Mouse (Mus musculus) liver, adult 2 months (tissue): ENCODE measurements around the gene Apobec3. TPM values are rescaled to one million over a fixed set of nuclear protein-coding genes. Genes with fewer than 3 reads are reported as not detected.

Source experiments
- DNase-seq: peaks from one replicate; pipeline ENCODE4 v3.0.0-alpha.2; 2011; ENCODE audit warnings: low read depth, low spot score; ENCODE audit errors: extremely low read depth
- H3K27ac ChIP-seq: fragments of 200-500 bp; replicated peaks from 2 replicates; pipeline ENCODE4 v1.5.1; 2012; ENCODE audit warnings: low read depth, mild to moderate bottlenecking, control low read depth, inconsistent platforms, low read length; ENCODE audit not compliant: insufficient read depth
- H3K27me3 ChIP-seq: fragments of 200-500 bp; 2 replicates; pipeline ENCODE4 v1.6.1; 2012; ENCODE audit warnings: mild to moderate bottlenecking, moderate library complexity, low read length, inconsistent platforms; ENCODE audit not compliant: control insufficient read depth, insufficient read depth
- H3K36me3 ChIP-seq: fragments of 200-500 bp; 2 replicates; pipeline ENCODE4 v1.6.1; 2012; ENCODE audit warnings: low read length, inconsistent platforms; ENCODE audit not compliant: control insufficient read depth, insufficient read depth
- H3K4me1 ChIP-seq: fragments of 200-500 bp; 2 replicates; pipeline ENCODE4 v1.6.1; 2011; ENCODE audit warnings: low read length; ENCODE audit not compliant: control insufficient read depth, insufficient read depth
- H3K4me3 ChIP-seq: fragments of 200-500 bp; 2 replicates; pipeline ENCODE4 v1.5.1; 2011; ENCODE audit warnings: low read depth, mild to moderate bottlenecking, control low read depth, low read length, moderate library complexity; ENCODE audit not compliant: insufficient read depth
- H3K79me2 ChIP-seq: fragments of 200-500 bp; 2 replicates; pipeline ENCODE4 v1.6.1; 2012; ENCODE audit warnings: inconsistent platforms, mild to moderate bottlenecking, low read length, moderate library complexity; ENCODE audit not compliant: control insufficient read depth, insufficient read depth
- H3K9ac ChIP-seq: fragments of 200-500 bp; 2 replicates; pipeline ENCODE4 v1.6.1; 2012; ENCODE audit warnings: low read depth, mild to moderate bottlenecking, control low read depth, inconsistent platforms, low read length
- CTCF ChIP-seq: fragments of 200-500 bp; IDR thresholded peaks from 2 replicates; pipeline ENCODE4 v1.5.1; 2011; ENCODE audit warnings: low read depth, low read length, control low read depth
- POLR2A ChIP-seq: fragments of 200-500 bp; IDR thresholded peaks from 2 replicates; pipeline ENCODE4 v1.6.1; 2011; ENCODE audit warnings: low read length, control low read depth; ENCODE audit not compliant: insufficient read depth; ENCODE audit errors: extremely low read depth
- WGBS: fragments of 180-500 bp; shearing (Covaris S2); methylation state at CpG from one replicate; pipeline ENCODE4 v1.1.7; 2018; 5-methylcytosine and 5-hydroxymethylcytosine counted together
- polyA plus RNA-seq: library from polyadenylated mRNA; depleted of rRNA; stranded (reverse); fragments of >200 nt; gene quantifications from 2 replicates; pipeline ENCODE4 v1.2.3, GENCODE M21; 2012
- total RNA-seq: library from RNA; depleted of rRNA; stranded (reverse); fragments of >200 nt; gene quantifications from 2 replicates; pipeline ENCODE4 v1.2.3, GENCODE M21; 2014

Gene Apobec3
- total and polyA plus RNA-seq, 2 experiments = 2.4 to 2.6 TPM

GRCm38 (mm10) chr15:79933052-79933669 lies 41.7 kb downstream of the Apobec3 start:
- TF ChIP-seq POLR2A (no peak), CTCF (no peak)
- H3K4me1 ChIP-seq = 0 out of 2 replicates have a peak, but pooled peaks cover 2% of the 10 kb centered on the region
- H3K79me2 ChIP-seq = no peaks in the 10 kb centered on the region
- H3K27ac ChIP-seq = no peak overlapping the region
- H3K27me3 ChIP-seq = peaks cover 4% of the 10 kb centered on the region; the same call in 1 of the 2 replicates
- 9% methylated on average over 22 of the region's 22 CpGs for WGBS
- DNase-seq = no peak
- no peaks in the 10 kb centered on the region for H3K36me3 ChIP-seq
- H3K4me3 ChIP-seq = no peak overlapping the region
- H3K9ac ChIP-seq = no peak overlapping the region

GRCm38 (mm10) chr15:79933670-79934514 lies 42.4 kb downstream of the Apobec3 start:
- Histone ChIP-seq H3K27me3 (peaks cover 4% of the 10 kb centered on the region; the same call in 1 of the 2 replicates), H3K36me3 (no peaks in the 10 kb centered on the region)

GRCm38 (mm10) chr15:79934776-79935175 lies 43.3 kb downstream of the Apobec3 start:
- DNase-seq = no peak
- H3K4me1 ChIP-seq = no peaks in the 10 kb centered on the region
- H3K27ac ChIP-seq = no peak overlapping the region
- H3K79me2 ChIP-seq = no peaks in the 10 kb centered on the region
- no peak overlapping the region for H3K4me3 ChIP-seq
- peaks cover 4% of the 10 kb centered on the region; the same call in 1 of the 2 replicates for H3K27me3 ChIP-seq
- no peak overlapping the region for H3K9ac ChIP-seq
- H3K36me3 ChIP-seq = no peaks in the 10 kb centered on the region
- TF ChIP-seq CTCF (no peak), POLR2A (no peak)
- 16% methylated on average over 9 of the region's 10 CpGs for WGBS

More at GRCm38 (mm10) chr15:79933670-79934514, 42.4 kb downstream of the Apobec3 start:
- 9% methylated on average over 22 of the region's 22 CpGs for WGBS
- no peak overlapping the region for H3K9ac ChIP-seq
- no peaks in the 10 kb centered on the region for H3K79me2 ChIP-seq
- no peak for DNase-seq
- no peak overlapping the region for H3K4me3 ChIP-seq
- no peak for TF ChIP-seq POLR2A
- TF ChIP-seq CTCF = no peak
- no peaks in the 10 kb centered on the region for H3K4me1 ChIP-seq
- no peak overlapping the region for H3K27ac ChIP-seq

- H3K4me3 ChIP-seq = no peak overlapping the region
- no peaks in the 10 kb centered on the region for H3K79me2 ChIP-seq
- TF ChIP-seq POLR2A = no peak
- no peak for TF ChIP-seq CTCF
- H3K9ac ChIP-seq = no peak overlapping the region
- no peak for DNase-seq
- WGBS = 49% methylated on average over 9 of the region's 9 CpGs
- H3K27me3 ChIP-seq = peaks cover 4% of the 10 kb centered on the region; the same call in 1 of the 2 replicates
- no peaks in the 10 kb centered on the region for H3K36me3 ChIP-seq
- no peak overlapping the region for H3K27ac ChIP-seq
- no peaks in the 10 kb centered on the region for H3K4me1 ChIP-seq
Measured at GRCm38 (mm10) chr15:79935654-79936373, 44.4 kb downstream of the Apobec3 start.

GRCm38 (mm10) chr15:79936374-79936751 lies 44.9 kb downstream of the Apobec3 start:
- TF ChIP-seq POLR2A = no peak
- TF ChIP-seq CTCF = no peak
- Histone ChIP-seq H3K36me3 (no peaks in the 10 kb centered on the region), H3K4me3 (no peak overlapping the region), H3K79me2 (no peaks in the 10 kb centered on the region), H3K27ac (no peak overlapping the region), H3K27me3 (peaks cover 4% of the 10 kb centered on the region; the same call in 1 of the 2 replicates), H3K4me1 (no peaks in the 10 kb centered on the region), H3K9ac (no peak overlapping the region)
- no peak for DNase-seq
- WGBS = 74% methylated on average over 7 of the region's 7 CpGs
